Mouse (Mus musculus) mammary gland, adult 2 months (tissue): ENCODE data around the gene Grm3. TPM values are rescaled to one million over a fixed set of nuclear protein-coding genes. Genes with fewer than 3 reads are reported as not detected.

Experiments used
- polyA plus RNA-seq: library from polyadenylated mRNA; depleted of rRNA; stranded (reverse); fragments of >200 nt; gene quantifications from 2 replicates; pipeline ENCODE4 v1.2.3, GENCODE M21; 2012; ENCODE audit warnings: low replicate concordance; rRNA removed

Gene Grm3
- not detected in 2 replicates for polyA plus RNA-seq

GRCm38 (mm10) chr5:9724956-9725600 is at the start of gene Grm3:
Gene Grm3, minus strand, starts transcription at chr5:9725170.

